ENCODE assay signal across 15 mouse cellular contexts in the genomic region with DNA sequence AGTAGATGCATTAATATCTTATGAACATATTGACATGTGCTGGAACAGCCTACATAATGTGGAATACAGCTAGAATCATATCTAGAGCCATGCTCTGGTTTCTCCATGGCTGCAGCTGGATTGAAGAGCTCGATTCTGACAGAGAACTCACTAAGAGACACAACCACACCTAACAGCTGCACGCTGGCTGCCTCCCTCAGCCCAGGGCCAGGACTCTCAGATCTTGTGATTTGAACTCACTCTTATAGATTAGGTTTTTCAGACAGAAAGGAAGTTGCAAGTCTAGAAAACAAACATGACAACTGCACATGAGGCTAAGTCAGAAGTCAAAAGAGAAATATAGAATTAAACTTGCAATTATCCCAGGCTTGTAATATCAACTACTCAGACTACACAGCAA. TPM values are rescaled to one million over a fixed set of nuclear protein-coding genes. Genes with fewer than 3 reads are reported as not detected.
DNase-seq lines count a peak whose midpoint lies in the region; ATAC-seq and TF ChIP-seq lines count a peak whose summit lies in the region.
"Had no signal": no experiment of that assay in that cellular context is flagged by ENCODE, and none has a peak within 500 bp of the region (broad histone marks: within the 10 kb centered on the region; RNA-seq: fewer than 3 reads in every experiment).

No protein-coding gene starts in this region.

- peak overlapping the region; percentile 51; the same call in 1 of the 2 replicates for H3K27ac ChIP-seq in heart, embryonic 11.5 days (ENCODE audit: low read depth, low read length)
- 0 out of 2 replicates have a peak overlapping the region, but pooled peaks have one; percentile 12 for H3K27ac ChIP-seq in spleen, adult 2 months (ENCODE audit: insufficient read depth, low read length)
- H3K27ac ChIP-seq in midbrain, postnatal 0 days (ENCODE audit: low read depth, low read length), result no peak overlapping the region
- H3K27ac ChIP-seq: hindbrain, embryonic 12.5 days; kidney, postnatal 0 days; midbrain, embryonic 15.5 days had no signal

- H3K9ac ChIP-seq in heart, embryonic 11.5 days (ENCODE audit: low read depth, low read length), result no peak overlapping the region
- H3K9ac ChIP-seq in midbrain, postnatal 0 days (replicated peaks; ENCODE audit: low read length, poor library complexity, severe bottlenecking), result no peak overlapping the region
- H3K9ac ChIP-seq: hindbrain, embryonic 12.5 days; midbrain, embryonic 15.5 days had no signal

- no peak for ATAC-seq in heart, embryonic 11.5 days (replicated peaks; ENCODE audit: insufficient number of reproducible peaks, low FRiP score, low TSS enrichment)
- peak; percentile 51; the same call in 1 of the 2 replicates for ATAC-seq in megakaryocyte progenitor cell, adult 5-6 weeks (replicated peaks; ENCODE audit: poor library complexity)
- ATAC-seq in midbrain, postnatal 0 days (ENCODE audit: low FRiP score), result no peak
- ATAC-seq: midbrain, embryonic 15.5 days had no signal

- TF ChIP-seq POLR2A in spleen, adult 2 months (IDR thresholded peaks at IDR 0.05; ENCODE audit: low read depth, low read length), result no peak

- H3K27me3 ChIP-seq in heart, embryonic 11.5 days (ENCODE audit: control insufficient read depth, insufficient read depth, low read length), result no peaks in the 10 kb centered on the region
- H3K27me3 ChIP-seq in spleen, adult 2 months (ENCODE audit: control insufficient read depth, insufficient read depth, low read length), result no peaks in the 10 kb centered on the region; the same call in 1 of the 2 replicates
- H3K27me3 ChIP-seq in midbrain, postnatal 0 days (ENCODE audit: insufficient read depth, low read length), result no peaks in the 10 kb centered on the region
- H3K27me3 ChIP-seq: hindbrain, embryonic 12.5 days; midbrain, embryonic 15.5 days had no signal

- no peak overlapping the region for H3K4me2 ChIP-seq in heart, embryonic 11.5 days
- H3K4me2 ChIP-seq in midbrain, postnatal 0 days (ENCODE audit: low read depth, low read length, poor library complexity, severe bottlenecking), result no peak overlapping the region
- H3K4me2 ChIP-seq: hindbrain, embryonic 12.5 days; midbrain, embryonic 15.5 days had no signal

- DNase-seq in heart, postnatal 10 days, result no peak
- DNase-seq in spleen, adult 2 months (ENCODE audit: low read depth in 1 of 2, low spot score in 2 of 2), result no peak
- no peak for DNase-seq in spleen, adult 12 weeks (ENCODE audit: low spot score)
- no peak for DNase-seq in adipocyte (ENCODE audit: low spot score)
- DNase-seq in midbrain, postnatal 0 days (ENCODE audit: low spot score), result no peak
- DNase-seq in ovary, postnatal 10 days (ENCODE audit: low spot score), result no peak
- DNase-seq: adrenal gland, adult 8-10 months; embryo, embryonic 11 days; lung, adult 18-20 months had no signal

- TF ChIP-seq CTCF in spleen, adult 2 months (IDR thresholded peaks at IDR 0.05; ENCODE audit: extremely low read depth, insufficient read depth, insufficient read length, insufficient replicate concordance), result no peak
- no peak for TF ChIP-seq CTCF in midbrain, postnatal 0 days (IDR thresholded peaks at IDR 0.05)

- intact Hi-C loops in heart, postnatal 10 days (cut with DNase I), result no loop called here

- no peaks in the 10 kb centered on the region for H3K9me3 ChIP-seq in heart, embryonic 11.5 days (replicated peaks; ENCODE audit: control insufficient read depth, low read length)
- H3K9me3 ChIP-seq in midbrain, postnatal 0 days (ENCODE audit: low read length), result no peaks in the 10 kb centered on the region
- H3K9me3 ChIP-seq: midbrain, embryonic 15.5 days had no signal

- 56% methylated on average over 2 of the region's 2 CpGs for WGBS in heart, embryonic 11.5 days (ENCODE audit: insufficient replicate concordance)
- WGBS in spleen, adult 2 months, result 47% methylated on average over 2 of the region's 2 CpGs
- 82% methylated on average over 2 of the region's 2 CpGs for WGBS in midbrain, postnatal 0 days

- H3K4me1 ChIP-seq in heart, embryonic 11.5 days (ENCODE audit: control insufficient read depth, insufficient read depth, low read length), result peaks cover 8% of the 10 kb centered on the region
- peaks cover 10% of the 10 kb centered on the region; the same call in 1 of the 2 replicates for H3K4me1 ChIP-seq in spleen, adult 2 months (ENCODE audit: control insufficient read depth, insufficient read depth, insufficient read length)
- H3K4me1 ChIP-seq in midbrain, postnatal 0 days (ENCODE audit: insufficient read depth, low read length), result no peaks in the 10 kb centered on the region
- H3K4me1 ChIP-seq: midbrain, embryonic 15.5 days had no signal

- no peaks in the 10 kb centered on the region; the same call in 1 of the 2 replicates for H3K36me3 ChIP-seq in heart, embryonic 11.5 days (ENCODE audit: control insufficient read depth, insufficient read depth, low read length)
- no peaks in the 10 kb centered on the region for H3K36me3 ChIP-seq in spleen, adult 2 months (ENCODE audit: control insufficient read depth, insufficient read depth, low read length)
- H3K36me3 ChIP-seq in midbrain, postnatal 0 days (ENCODE audit: insufficient read depth, low read length), result no peaks in the 10 kb centered on the region
- H3K36me3 ChIP-seq: hindbrain, embryonic 12.5 days; midbrain, embryonic 15.5 days had no signal

- H3K4me3 ChIP-seq in heart, embryonic 11.5 days (ENCODE audit: low read depth, low read length), result no peak overlapping the region
- H3K4me3 ChIP-seq in spleen, adult 2 months (ENCODE audit: extremely low read depth, insufficient read depth, insufficient read length), result no peak overlapping the region
- no peak overlapping the region for H3K4me3 ChIP-seq in midbrain, postnatal 0 days (ENCODE audit: low read depth, low read length)
- H3K4me3 ChIP-seq: hindbrain, embryonic 12.5 days; midbrain, embryonic 15.5 days had no signal

RNA-seq across cellular contexts. Expression of a gene that starts 45.1 kb away (rescaled TPM):
- polyA plus RNA-seq in heart, embryonic 11.5 days (2014; fragmentation: Nextera tagmentation; extraction: Ambion mirVana), result not detected in 2 replicates
- total RNA-seq in heart, postnatal 10 days (2021), result not detected
- not detected in 2 replicates for polyA plus RNA-seq in spleen, adult 2 months (2012; rRNA removed)
- total RNA-seq in megakaryocyte progenitor cell, adult 5-6 weeks (2015), result not detected in 2 replicates
- not detected in 2 replicates for total RNA-seq in megakaryocyte progenitor cell, adult 5-6 weeks (2017)
- not detected in 2 replicates for total RNA-seq in midbrain, postnatal 0 days (2014; rRNA removed)
- polyA plus RNA-seq in midbrain, postnatal 0 days (2015; fragmentation: Nextera tagmentation; extraction: Ambion mirVana), result not detected in 2 replicates
- total RNA-seq: adrenal gland, adult 8-10 months; layer of hippocampus, postnatal 25 days had no signal
- polyA plus RNA-seq: hindbrain, embryonic 12.5 days; midbrain, embryonic 15.5 days had no signal

RNA-seq across cellular contexts. Expression of a gene that starts 45.7 kb away (rescaled TPM):
- polyA plus RNA-seq in heart, embryonic 11.5 days (2014; fragmentation: Nextera tagmentation; extraction: Ambion mirVana), result 27.4 and 28.5 TPM in 2 replicates
- 10 to 100 TPM; 23.9 to 24.3 TPM for total RNA-seq in heart, postnatal 10 days (2021)
- polyA plus RNA-seq in spleen, adult 2 months (2012; rRNA removed), result 5.3 and 6.6 TPM in 2 replicates
- total RNA-seq in megakaryocyte progenitor cell, adult 5-6 weeks (2015), result 39.5 and 43.0 TPM in 2 replicates
- total RNA-seq in megakaryocyte progenitor cell, adult 5-6 weeks (2017), result 57.3 and 60.1 TPM in 2 replicates
- total RNA-seq in midbrain, postnatal 0 days (2014; rRNA removed), result 39.4 and 39.7 TPM in 2 replicates
- polyA plus RNA-seq in midbrain, postnatal 0 days (2015; fragmentation: Nextera tagmentation; extraction: Ambion mirVana), result 45.8 and 46.1 TPM in 2 replicates
